Comparison of ENCODE assay signal across 20 mouse cellular contexts in the genomic region with DNA sequence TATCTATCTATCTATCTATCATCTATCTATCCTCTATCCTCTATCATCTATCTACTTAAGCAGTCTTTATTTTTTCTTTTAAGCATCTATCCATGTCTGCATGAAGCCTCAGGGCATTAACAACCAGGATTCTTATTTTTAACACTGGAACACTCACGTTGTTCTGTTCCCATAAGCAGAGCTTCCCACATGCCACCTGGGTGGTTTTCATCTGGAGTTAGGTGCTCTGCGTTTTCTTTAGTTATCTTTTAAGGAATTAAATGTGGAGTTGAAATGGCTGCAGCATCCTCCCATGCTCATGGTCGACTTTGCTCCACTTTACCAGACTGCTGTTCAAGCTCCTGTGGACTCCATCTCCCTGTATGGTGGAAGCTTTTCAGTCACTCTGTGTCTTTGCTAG.
DNase-seq lines count a peak whose midpoint lies in the region; TF ChIP-seq lines count a peak whose summit lies in the region.
"Had no signal": no experiment of that assay in that cellular context is flagged by ENCODE, and none has a peak within 500 bp of the region (broad histone marks: within the 10 kb centered on the region; RNA-seq: fewer than 3 reads in every experiment).

No protein-coding gene starts in this region.

- no peak overlapping the region for H3K4me3 ChIP-seq in left cerebral cortex, adult 2 months
- H3K4me3 ChIP-seq: forebrain, embryonic 13.5 days; heart, embryonic 13.5 days; hindbrain, embryonic 10.5 days; hindbrain, embryonic 15.5 days; limb, embryonic 13.5 days; lung, embryonic 15.5 days had no signal

- intact Hi-C loops in left cerebral cortex, postnatal 4 days (cut with DNase I), result no loop called here
- intact Hi-C loops in left cerebral cortex, adult 2 months (cut with DNase I), result no loop called here

- no peak for TF ChIP-seq CTCF in left cerebral cortex, adult 2 months (IDR thresholded peaks at IDR 0.05)

- peak overlapping the region; percentile 40; the same call in 1 of the 2 replicates for H3K27ac ChIP-seq in left cerebral cortex, adult 2 months
- H3K27ac ChIP-seq: forebrain, embryonic 13.5 days; heart, embryonic 13.5 days; hindbrain, embryonic 10.5 days; hindbrain, embryonic 15.5 days; limb, embryonic 13.5 days; lung, embryonic 15.5 days had no signal

- peak; percentile 7 for DNase-seq in left cerebral cortex, adult 11 months (ENCODE audit: low spot score)
- DNase-seq in left cerebral cortex, postnatal 4 days, result no peak
- peak; percentile 44 for DNase-seq in brain, adult 2 months (ENCODE audit: low read depth, low spot score)
- peak in 1 of 2 experiments; percentile 25 for DNase-seq in left cerebral cortex, adult 2 months (ENCODE audit: extremely low spot score in 1 of 2, low spot score in 2 of 2)
- peak; percentile 24 to 48 for DNase-seq in right cerebral cortex, postnatal 36 days (ENCODE audit: low spot score in 2 of 2)
- no peak for DNase-seq in adrenal gland, postnatal 10 days
- DNase-seq: adrenal gland, postnatal 36 days; B cell, adult 2 months; cerebellum, adult 2 months; cerebellum, postnatal 25 days; heart, postnatal 10 days; kidney, adult 11 months; kidney, postnatal 14 days; layer of hippocampus, postnatal 36 days had no signal

Comparison
In these comparisons a context has a peak if more than half of its experiments do, and no peak if none do; other contexts are left out.
1. DNase-seq: peak in left cerebral cortex, adult 11 months (single experiment), brain, adult 2 months (single experiment) and right cerebral cortex, postnatal 36 days (2 of 2); none in left cerebral cortex, postnatal 4 days (single experiment) and adrenal gland, postnatal 10 days (single experiment).